Mouse (Mus musculus) forelimb bud, embryonic 11.5 days (tissue): ENCODE data around the gene Gm45521.
"Not testable (repeated sequence)": the region's sequence is repeated elsewhere in the genome, so short reads cannot be mapped to it uniquely, and the experiment has no call there.

Experiments
- DNase-seq: peaks from one replicate; pipeline ENCODE4 v3.0.0-alpha.2; 2012; ENCODE audit warnings: low read depth, low spot score

The Gm45521 gene

GRCm38 (mm10) chr14:7999435-7999834, 42.3 kb downstream of the Gm45521 start:
- DNase-seq: no peak

- no peak for DNase-seq
Observed at GRCm38 (mm10) chr14:8000247-8000646, 43.2 kb downstream of the Gm45521 start.

- peak; percentile 19 for DNase-seq
Observed at GRCm38 (mm10) chr14:8000831-8001685, 44.0 kb downstream of the Gm45521 start.

- peak; percentile 91 for DNase-seq
Observed at GRCm38 (mm10) chr14:8002432-8003092, 45.5 kb downstream of the Gm45521 start, which contains the start of gene Abhd6. TSS of gene Abhd6 (plus strand) at chr14:8002902.

- no peak for DNase-seq
Observed at GRCm38 (mm10) chr14:8003093-8003670, 46.1 kb downstream of the Gm45521 start.

- DNase-seq: no peak
Observed at GRCm38 (mm10) chr14:8003727-8004670, 46.9 kb downstream of the Gm45521 start.

- not testable (repeated sequence) for DNase-seq
Observed at GRCm38 (mm10) chr14:8006061-8006460, 49.0 kb downstream of the Gm45521 start.

GRCm38 (mm10) chr14:8007084-8007483, 50.0 kb downstream of the Gm45521 start:
- DNase-seq: peak; percentile 19

- DNase-seq: peak; percentile 34
Observed at GRCm38 (mm10) chr14:8007486-8007885, 50.4 kb downstream of the Gm45521 start.

- DNase-seq: no peak
Observed at GRCm38 (mm10) chr14:8007923-8008322, 50.8 kb downstream of the Gm45521 start.
